Mouse (Mus musculus) forebrain, embryonic 14.5 days (tissue): Measurements from ENCODE around the gene Thumpd1. TPM values are rescaled to one million over a fixed set of nuclear protein-coding genes. Genes with fewer than 3 reads are reported as not detected.
"Not testable (repeated sequence)": the region's sequence is repeated elsewhere in the genome, so short reads cannot be mapped to it uniquely, and the experiment has no call there.

Experiments used
- ATAC-seq: fragments of 200-750 bp; cut with Nextera tagmentation; 2 replicates; pipeline ENCODE4 v1.8.0; 2017; ENCODE audit warnings: mild to moderate bottlenecking, moderate library complexity
- DNase-seq: peaks from one replicate; pipeline ENCODE4 v3.0.0-alpha.2; 2015; ENCODE audit warnings: low spot score
- H3K27ac ChIP-seq: fragments of 300-500 bp; sonication (generic); 2 replicates; pipeline ENCODE4 v1.5.1; 2014; ENCODE audit warnings: low read depth, mild to moderate bottlenecking, control low read depth, low read length, moderate library complexity
- H3K27me3 ChIP-seq: fragments of 300-500 bp; sonication (generic); replicated peaks from 2 replicates; pipeline ENCODE4 v1.6.1; 2014; ENCODE audit warnings: low read length, control low read depth, mixed read lengths; ENCODE audit not compliant: control insufficient read depth, insufficient read depth
- H3K36me3 ChIP-seq: fragments of 300-500 bp; sonication (generic); 2 replicates; pipeline ENCODE4 v1.6.1; 2014; ENCODE audit warnings: low read length, control low read depth; ENCODE audit not compliant: control insufficient read depth, insufficient read depth
- H3K4me1 ChIP-seq: fragments of 300-500 bp; sonication (generic); 2 replicates; pipeline ENCODE4 v1.6.1; 2014; ENCODE audit warnings: antibody characterized with exemption, low read length, control low read depth; ENCODE audit not compliant: control insufficient read depth, insufficient read depth
- H3K4me2 ChIP-seq: fragments of 300-500 bp; sonication (generic); 2 replicates; pipeline ENCODE4 v1.6.1; 2014; ENCODE audit warnings: mild to moderate bottlenecking, control low read depth, low read length
- H3K4me3 ChIP-seq: fragments of 300-500 bp; sonication (generic); 2 replicates; pipeline ENCODE4 v1.5.1; 2014; ENCODE audit warnings: low read depth, low read length, control low read depth
- H3K9ac ChIP-seq: fragments of 300-500 bp; sonication (generic); 2 replicates; pipeline ENCODE4 v1.6.1; 2014; ENCODE audit warnings: mild to moderate bottlenecking, low read length, control low read depth, moderate library complexity
- H3K9me3 ChIP-seq: fragments of 300-500 bp; sonication (generic); replicated peaks from 2 replicates; pipeline ENCODE4 v1.6.1; 2016; ENCODE audit warnings: low read length, control low read depth, mixed read lengths; ENCODE audit not compliant: control insufficient read depth
- WGBS: fragments of 180-500 bp; shearing (Covaris S2); extraction: QIAGEN DNeasy Blood & Tissue Kit; methylation state at CpG from one replicate; pipeline ENCODE4 v1.1.7; 2014; 5-methylcytosine and 5-hydroxymethylcytosine counted together
- polyA plus RNA-seq: library from polyadenylated mRNA; unstranded; fragments of >200 nt; fragmentation: Nextera tagmentation; extraction: Ambion mirVana; gene quantifications from 2 replicates; pipeline ENCODE4 v1.2.1, GENCODE M21; 2014

Thumpd1 gene
- polyA plus RNA-seq, 1 experiment from 2014 or later: 92.9 TPM

DNA sequence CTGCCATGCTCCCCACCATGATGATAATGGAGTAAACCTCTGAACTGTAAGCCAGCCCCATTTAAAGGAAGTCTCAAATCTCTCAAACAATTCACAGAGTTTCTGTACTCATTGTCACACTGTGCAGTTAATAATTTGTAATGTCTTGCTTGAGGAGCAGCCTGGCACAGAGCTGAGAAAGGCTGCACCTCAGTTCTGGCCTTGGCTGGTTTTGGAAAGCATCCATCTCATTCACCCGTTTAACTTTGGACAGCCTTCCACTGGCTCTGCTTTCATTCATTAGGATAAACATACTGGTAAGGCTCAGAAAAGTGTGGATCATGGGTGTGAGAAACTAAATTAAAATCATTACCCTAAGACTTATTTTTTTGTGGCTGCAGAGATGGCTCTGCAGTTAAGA, 25.3 kb upstream of the Thumpd1 start:
- no peak overlapping the region for H3K4me2 ChIP-seq
- DNase-seq (no peak), ATAC-seq (no peak)
- H3K36me3 ChIP-seq: no peaks in the 10 kb centered on the region
- no peak overlapping the region for H3K27ac ChIP-seq
- H3K9me3 ChIP-seq: no peaks in the 10 kb centered on the region
- H3K9ac ChIP-seq: no peak overlapping the region
- no peak overlapping the region for H3K4me3 ChIP-seq
- no peaks in the 10 kb centered on the region for H3K4me1 ChIP-seq
- WGBS: 78% methylated on average over 1 of the region's 1 CpGs
- no peaks in the 10 kb centered on the region for H3K27me3 ChIP-seq

DNA sequence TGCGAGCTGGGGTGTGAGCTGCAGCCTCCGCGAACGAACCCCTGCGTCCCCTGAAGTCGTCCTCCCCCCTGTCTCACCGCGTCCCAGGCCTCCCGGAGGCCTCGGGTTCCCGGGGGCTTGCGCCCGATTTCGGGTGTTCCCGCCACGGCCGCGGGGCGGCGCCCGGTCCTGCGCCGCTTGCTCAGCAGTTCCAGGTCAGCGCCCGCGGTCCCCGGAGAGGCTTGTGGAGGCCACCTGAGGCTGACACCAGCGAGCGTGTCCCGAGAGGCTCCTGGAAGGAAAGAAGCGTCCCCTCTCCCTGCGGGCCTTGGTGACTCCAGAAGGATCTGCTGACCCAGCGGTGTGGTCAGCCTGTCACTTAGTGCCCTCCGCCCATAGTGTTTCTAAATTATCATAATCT, 23.7 kb upstream of the Thumpd1 start:
- Histone ChIP-seq H3K4me3 (no peak overlapping the region), H3K36me3 (no peaks in the 10 kb centered on the region), H3K27me3 (no peaks in the 10 kb centered on the region), H3K27ac (no peak overlapping the region), H3K4me2 (peak overlapping the region; percentile 35), H3K9me3 (no peaks in the 10 kb centered on the region), H3K9ac (no peak overlapping the region), H3K4me1 (no peaks in the 10 kb centered on the region)
- 13% methylated on average over 34 of the region's 34 CpGs for WGBS
- no peak for ATAC-seq
- peak; percentile 15 for DNase-seq

DNA sequence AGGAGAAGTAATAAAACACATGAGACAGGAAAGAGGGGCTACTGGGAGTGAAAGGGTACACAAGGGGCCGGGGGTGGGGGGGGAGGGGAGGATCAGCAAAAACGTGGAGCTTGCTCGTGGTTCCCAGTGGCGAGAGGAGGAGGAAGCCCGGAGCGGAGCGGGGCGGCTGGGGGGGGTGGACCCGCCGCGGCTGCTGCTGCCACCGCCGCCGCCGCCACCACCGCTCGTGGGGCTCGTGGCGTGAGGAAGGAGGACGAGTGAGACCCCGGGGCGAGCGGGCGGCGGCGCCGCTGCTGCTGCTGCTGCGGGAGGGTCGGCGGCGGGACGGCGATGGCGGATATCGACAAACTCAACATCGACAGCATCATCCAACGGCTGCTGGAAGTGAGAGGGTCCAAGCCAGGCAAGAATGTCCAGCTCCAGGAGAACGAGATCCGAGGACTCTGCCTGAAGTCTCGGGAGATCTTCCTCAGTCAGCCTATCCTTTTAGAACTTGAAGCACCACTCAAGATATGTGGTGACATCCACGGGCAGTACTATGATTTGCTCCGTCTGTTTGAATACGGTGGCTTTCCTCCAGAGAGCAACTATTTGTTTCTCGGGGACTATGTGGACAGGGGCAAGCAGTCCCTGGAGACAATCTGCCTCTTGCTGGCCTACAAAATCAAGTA, 19.3 kb upstream of the Thumpd1 start:
- Histone ChIP-seq H3K4me2 (peak overlapping the region; percentile 40), H3K4me3 (peak overlapping the region; percentile 30), H3K9ac (peak overlapping the region; percentile 47; the same call in 1 of the 2 replicates)
- H3K9me3 ChIP-seq, H3K4me1 ChIP-seq, H3K27me3 ChIP-seq, H3K36me3 ChIP-seq, H3K27ac ChIP-seq: not testable (repeated sequence)
- DNase-seq (peak; percentile 7), ATAC-seq (peak; percentile 83)
- WGBS: 0% methylated on average over 22 of the region's 44 CpGs

DNA sequence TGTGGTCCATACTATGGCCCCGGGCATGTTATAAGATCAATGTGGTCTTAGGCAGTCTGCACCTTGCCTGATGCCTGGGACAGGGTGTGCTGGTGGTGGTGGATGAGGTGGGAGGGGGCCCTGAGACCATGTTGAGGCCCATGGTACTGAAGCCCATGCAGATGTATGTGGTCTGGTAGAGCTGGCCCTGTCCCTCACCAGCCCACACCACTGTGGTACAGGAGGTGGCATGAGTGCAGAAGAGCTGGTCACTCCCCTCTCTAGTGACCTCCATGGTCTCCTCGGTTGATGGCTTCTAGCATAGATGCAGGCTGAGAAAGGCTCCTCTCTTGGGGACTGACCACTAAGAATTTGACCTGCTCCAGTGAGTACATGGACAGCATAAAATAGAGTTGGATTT, 18.3 kb upstream of the Thumpd1 start:
- Histone ChIP-seq H3K4me1 (no peaks in the 10 kb centered on the region), H3K9me3 (no peaks in the 10 kb centered on the region), H3K4me2 (no peak overlapping the region), H3K27me3 (no peaks in the 10 kb centered on the region), H3K27ac (no peak overlapping the region), H3K36me3 (no peaks in the 10 kb centered on the region), H3K9ac (no peak overlapping the region), H3K4me3 (no peak overlapping the region)
- 91% methylated on average over 2 of the region's 2 CpGs for WGBS
- ATAC-seq (no peak), DNase-seq (no peak)

GRCm38 (mm10) chr7:119731262-119731661, 10.7 kb upstream of the Thumpd1 start:
- not testable (repeated sequence) for H3K4me1 ChIP-seq, H3K36me3 ChIP-seq, H3K27me3 ChIP-seq, ATAC-seq, H3K27ac ChIP-seq, H3K9ac ChIP-seq, H3K4me2 ChIP-seq, H3K9me3 ChIP-seq, H3K4me3 ChIP-seq
- DNase-seq: peak; percentile 19
- 86% methylated on average over 4 of the region's 4 CpGs for WGBS

DNA sequence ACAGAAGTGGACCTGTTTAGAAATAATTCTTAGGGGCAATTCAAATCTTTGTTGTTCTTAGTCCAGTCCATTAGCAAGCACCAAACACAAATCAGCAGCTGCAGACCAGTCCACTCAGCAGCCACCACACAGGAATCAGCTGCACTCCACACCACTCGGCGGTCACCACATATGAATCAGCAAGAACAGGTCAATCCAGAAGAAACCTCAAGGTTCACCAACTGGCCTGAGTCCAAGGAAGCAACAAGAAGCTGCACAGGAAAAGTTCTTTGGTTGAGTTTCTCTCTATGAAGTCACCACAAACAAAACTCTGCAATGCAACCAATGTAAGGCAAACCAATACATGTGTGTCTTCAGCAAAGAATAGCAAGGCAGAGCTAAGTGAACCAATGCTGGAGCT, 7.0 kb upstream of the Thumpd1 start:
- ATAC-seq (no peak), DNase-seq (no peak)
- 93% methylated on average over 2 of the region's 2 CpGs for WGBS
- H3K36me3 ChIP-seq: no peaks in the 10 kb centered on the region
- H3K27me3 ChIP-seq: no peaks in the 10 kb centered on the region
- H3K9ac ChIP-seq: no peak overlapping the region
- no peak overlapping the region for H3K4me2 ChIP-seq
- no peak overlapping the region for H3K27ac ChIP-seq
- H3K4me3 ChIP-seq: no peak overlapping the region
- H3K9me3 ChIP-seq: no peaks in the 10 kb centered on the region
- no peaks in the 10 kb centered on the region for H3K4me1 ChIP-seq

- Histone ChIP-seq H3K27me3 (no peaks in the 10 kb centered on the region), H3K36me3 (peaks cover 25% of the 10 kb centered on the region), H3K4me3 (peak overlapping the region; percentile 90), H3K4me2 (peak overlapping the region; percentile 73), H3K27ac (no peak overlapping the region; the same call in 1 of the 2 replicates), H3K9ac (peak overlapping the region; percentile 77), H3K9me3 (no peaks in the 10 kb centered on the region), H3K4me1 (0 out of 2 replicates have a peak, but pooled peaks cover 3% of the 10 kb centered on the region)
- no peak for DNase-seq
- ATAC-seq: peak; percentile 41
- WGBS: 17% methylated on average over 8 of the region's 8 CpGs
Measured at GRCm38 (mm10) chr7:119720947-119721310, 331 bp upstream of the Thumpd1 start.

GRCm38 (mm10) chr7:119714111-119714510, 6.5 kb downstream of the Thumpd1 start:
- Histone ChIP-seq H3K27ac (no peak overlapping the region), H3K36me3 (peaks cover 35% of the 10 kb centered on the region), H3K4me2 (no peak overlapping the region), H3K4me3 (no peak overlapping the region), H3K4me1 (no peaks in the 10 kb centered on the region), H3K9ac (no peak overlapping the region), H3K9me3 (no peaks in the 10 kb centered on the region), H3K27me3 (no peaks in the 10 kb centered on the region)
- 94% methylated on average over 7 of the region's 7 CpGs for WGBS
- no peak for ATAC-seq
- DNase-seq: no peak

DNA sequence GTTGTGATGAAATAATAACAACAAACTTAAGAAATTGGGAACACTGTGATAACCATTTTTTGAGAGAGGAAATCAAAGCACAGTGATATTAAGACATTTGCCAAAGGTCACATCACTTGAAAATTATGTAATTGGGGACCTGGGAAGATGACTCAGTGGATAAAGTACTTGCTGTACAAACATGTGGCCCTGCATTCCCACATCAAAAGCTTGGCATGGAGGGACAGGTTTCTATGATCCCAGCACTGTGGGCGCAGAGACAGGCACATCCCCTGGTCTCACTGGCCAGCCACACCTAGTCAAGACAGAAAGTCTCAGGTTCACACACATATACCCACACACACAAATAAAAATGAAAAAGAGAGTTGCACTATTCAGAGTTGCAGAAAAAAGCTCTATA, 25.7 kb downstream of the Thumpd1 start:
- no peak for ATAC-seq
- Histone ChIP-seq H3K4me2 (no peak overlapping the region), H3K4me1 (no peaks in the 10 kb centered on the region), H3K9me3 (no peaks in the 10 kb centered on the region), H3K36me3 (no peaks in the 10 kb centered on the region), H3K27ac (no peak overlapping the region), H3K9ac (no peak overlapping the region), H3K4me3 (no peak overlapping the region), H3K27me3 (no peaks in the 10 kb centered on the region)
- WGBS: 85% methylated on average over 1 of the region's 1 CpGs
- no peak for DNase-seq
